ENCODE assay signal across 8 mouse cellular contexts in the genomic region with DNA sequence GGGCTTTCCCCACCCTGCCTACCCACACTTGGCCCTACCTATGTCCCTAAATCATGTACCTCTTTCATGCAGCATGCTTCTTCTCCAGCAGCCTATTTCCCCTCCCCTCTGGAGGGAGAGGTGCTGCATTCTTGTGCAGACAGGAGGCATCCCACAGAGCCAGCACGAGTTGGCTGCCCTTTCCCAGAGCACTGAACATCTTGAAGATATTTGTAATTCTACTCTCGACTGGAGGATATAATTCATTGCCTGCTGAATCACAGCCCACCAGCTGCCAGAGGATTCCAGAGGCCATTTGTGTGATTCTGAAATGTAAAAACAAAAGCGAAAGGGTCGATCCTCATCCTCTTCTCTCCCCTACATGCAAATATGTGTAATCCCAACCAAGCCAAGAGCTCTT.
DNase-seq lines count a peak whose midpoint lies in the region; ATAC-seq lines count a peak whose summit lies in the region.

No protein-coding gene starts in this region.

- whole genome bisulfite sequencing in neural tube, embryonic 15.5 days, result 43% methylated on average over 4 of the region's 4 CpGs
- whole genome bisulfite sequencing in forebrain, embryonic 13.5 days, result 55% methylated on average over 4 of the region's 4 CpGs

- no peak overlapping the region for H3K4me3 ChIP-seq in neural tube, embryonic 15.5 days (replicated peaks)
- H3K4me3 ChIP-seq in forebrain, embryonic 13.5 days, result no peak overlapping the region

- 0 out of 2 replicates have a peak, but pooled peaks have one; percentile 47 for ATAC-seq in frontal cortex, adult (ENCODE audit: low TSS enrichment)
- ATAC-seq in neural tube, embryonic 15.5 days (ENCODE audit: low FRiP score), result no peak
- no peak for ATAC-seq in forebrain, embryonic 13.5 days
- no peak for ATAC-seq in erythroid progenitor cell, adult 5-6 weeks (replicated peaks; ENCODE audit: low FRiP score, poor library complexity, severe bottlenecking)

- no peak overlapping the region for H3K4me2 ChIP-seq in neural tube, embryonic 15.5 days
- H3K4me2 ChIP-seq in forebrain, embryonic 13.5 days, result no peak overlapping the region

- H3K27me3 ChIP-seq in neural tube, embryonic 15.5 days (replicated peaks), result no peaks in the 10 kb centered on the region
- H3K27me3 ChIP-seq in forebrain, embryonic 13.5 days, result no peaks in the 10 kb centered on the region

- no peaks in the 10 kb centered on the region for H3K9me3 ChIP-seq in neural tube, embryonic 15.5 days (replicated peaks)
- H3K9me3 ChIP-seq in forebrain, embryonic 13.5 days (replicated peaks), result no peaks in the 10 kb centered on the region

- no peak overlapping the region for H3K9ac ChIP-seq in neural tube, embryonic 15.5 days (replicated peaks)
- H3K9ac ChIP-seq in forebrain, embryonic 13.5 days, result no peak overlapping the region

- no peak overlapping the region for H3K27ac ChIP-seq in neural tube, embryonic 15.5 days (replicated peaks)
- H3K27ac ChIP-seq in forebrain, embryonic 13.5 days, result no peak overlapping the region

- DNase-seq in frontal cortex, postnatal 25 days (ENCODE audit: low spot score in 2 of 2), result no peak
- DNase-seq in neural tube, embryonic 10.5 days (ENCODE audit: extremely low spot score, low spot score), result peak; percentile 47
- DNase-seq in hindlimb bud, embryonic 11.5 days (ENCODE audit: extremely low spot score, low read depth, low spot score), result peak; percentile 10
- DNase-seq in right cerebral cortex, postnatal 10 days (ENCODE audit: low spot score in 2 of 2), result peak; percentile 35 to 53

- H3K36me3 ChIP-seq in neural tube, embryonic 15.5 days, result no peaks in the 10 kb centered on the region
- H3K36me3 ChIP-seq in forebrain, embryonic 13.5 days (ENCODE audit: poor library complexity, severe bottlenecking), result no peaks in the 10 kb centered on the region

- H3K4me1 ChIP-seq in neural tube, embryonic 15.5 days, result no peaks in the 10 kb centered on the region
- H3K4me1 ChIP-seq in forebrain, embryonic 13.5 days, result no peaks in the 10 kb centered on the region

Comparison
In these comparisons a context has a peak if more than half of its experiments do, and no peak if none do; other contexts are left out.
1. DNase-seq: peak in neural tube, embryonic 10.5 days (single experiment), hindlimb bud, embryonic 11.5 days (single experiment) and right cerebral cortex, postnatal 10 days (2 of 2); none in frontal cortex, postnatal 25 days (0 of 2).